Mouse (Mus musculus): ENCODE measurements around the gene Ppm1l.

- TF ChIP-seq CTCF (IDR thresholded peaks at IDR 0.05; ENCODE audit: borderline replicate concordance, extremely low read depth, insufficient read depth, insufficient read length) (no peak), POLR2A (IDR thresholded peaks at IDR 0.05; ENCODE audit: borderline replicate concordance, extremely low read depth, insufficient read depth, insufficient read length, poor library complexity, severe bottlenecking) (no peak)
Observed at GRCm38 (mm10) chr3:69438773-69439514, 122.3 kb downstream of the Ppm1l start.

Measured in brain, embryonic 14.5 days (tissue).